ENCODE assay signal across 8 mouse cellular contexts in genomic region chr10:60001663-60002062, GRCm38 (mm10). TPM values are rescaled to one million over a fixed set of nuclear protein-coding genes. Genes with fewer than 3 reads are reported as not detected.
DNase-seq lines count a peak whose midpoint lies in the region; ATAC-seq and TF ChIP-seq lines count a peak whose summit lies in the region.
"Not testable (repeated sequence)": the region's sequence is repeated elsewhere in the genome, so short reads cannot be mapped to it uniquely, and the experiment has no call there.

No protein-coding gene starts in this region.

- H3K9ac ChIP-seq in embryonic facial prominence, embryonic 15.5 days = peak overlapping the region; percentile 65; the same call in 1 of the 2 replicates
- not testable (repeated sequence) for H3K9ac ChIP-seq in heart, adult 2 months (ENCODE audit: low read depth, low read length); midbrain, embryonic 12.5 days (replicated peaks); stomach, embryonic 14.5 days (replicated peaks; ENCODE audit: low read depth, low read length)
- peak overlapping the region; percentile 64 for H3K9ac ChIP-seq in hindbrain, embryonic 14.5 days
- H3K9ac ChIP-seq in kidney, embryonic 16.5 days (replicated peaks; ENCODE audit: low read length) = peak overlapping the region; percentile 31; the same call in 1 of the 2 replicates
- peak overlapping the region; percentile 84 for H3K9ac ChIP-seq in liver, embryonic 13.5 days

- not testable (repeated sequence) for TF ChIP-seq EP300 in heart, adult 2 months (IDR thresholded peaks at IDR 0.05; ENCODE audit: insufficient read depth, low read depth, low read length)

- not testable (repeated sequence) for TF ChIP-seq POLR2A in heart, adult 2 months (IDR thresholded peaks at IDR 0.05; ENCODE audit: insufficient read depth, low read depth, low read length)

- not testable (repeated sequence) for H3K27me3 ChIP-seq in E14TG2a.4 (ENCODE audit: insufficient read depth, low read length); embryonic facial prominence, embryonic 15.5 days; heart, adult 2 months (ENCODE audit: control insufficient read depth, insufficient read depth, low read length); hindbrain, embryonic 14.5 days (ENCODE audit: control insufficient read depth, insufficient read depth, low read length); kidney, embryonic 16.5 days (ENCODE audit: insufficient read depth, low read length); liver, embryonic 13.5 days; midbrain, embryonic 12.5 days; stomach, embryonic 14.5 days (ENCODE audit: control insufficient read depth, insufficient read depth, low read length)

- not testable (repeated sequence) for TF ChIP-seq CTCF in E14TG2a.4 (conservative IDR thresholded peaks at IDR 0.05; ENCODE audit: low read length); heart, adult 2 months (IDR thresholded peaks at IDR 0.05)

- peak overlapping the region; percentile 89 for H3K4me3 ChIP-seq in E14TG2a.4 (replicated peaks; ENCODE audit: low read length)
- H3K4me3 ChIP-seq in embryonic facial prominence, embryonic 15.5 days (replicated peaks) = peak overlapping the region; percentile 75
- H3K4me3 ChIP-seq in heart, adult 2 months = peak overlapping the region; percentile 79; the same call in 1 of the 2 replicates
- peak overlapping the region; percentile 53 for H3K4me3 ChIP-seq in hindbrain, embryonic 14.5 days (replicated peaks; ENCODE audit: low read length)
- peak overlapping the region; percentile 85; the same call in 1 of the 2 replicates for H3K4me3 ChIP-seq in kidney, embryonic 16.5 days (ENCODE audit: low read length)
- peak overlapping the region; percentile 79 for H3K4me3 ChIP-seq in liver, embryonic 13.5 days (replicated peaks)
- peak overlapping the region; percentile 57; the same call in 1 of the 2 replicates for H3K4me3 ChIP-seq in midbrain, embryonic 12.5 days
- H3K4me3 ChIP-seq in stomach, embryonic 14.5 days (ENCODE audit: low read depth, low read length) = peak overlapping the region; percentile 55

- H3K4me1 ChIP-seq in E14TG2a.4 (replicated peaks; ENCODE audit: low read depth, low read length) = peaks cover 37% of the 10 kb centered on the region
- H3K4me1 ChIP-seq in embryonic facial prominence, embryonic 15.5 days = peaks cover 13% of the 10 kb centered on the region
- not testable (repeated sequence) for H3K4me1 ChIP-seq in heart, adult 2 months (ENCODE audit: control insufficient read depth, insufficient read depth, low read length); stomach, embryonic 14.5 days (ENCODE audit: control insufficient read depth, insufficient read depth, low read length)
- peaks cover 15% of the 10 kb centered on the region for H3K4me1 ChIP-seq in hindbrain, embryonic 14.5 days (replicated peaks; ENCODE audit: control insufficient read depth, insufficient read depth, low read length)
- peaks cover 21% of the 10 kb centered on the region for H3K4me1 ChIP-seq in kidney, embryonic 16.5 days (ENCODE audit: insufficient read depth, low read length)
- peaks cover 44% of the 10 kb centered on the region for H3K4me1 ChIP-seq in liver, embryonic 13.5 days (replicated peaks)
- peaks cover 22% of the 10 kb centered on the region for H3K4me1 ChIP-seq in midbrain, embryonic 12.5 days

- 66% methylated on average over 8 of the region's 8 CpGs for WGBS in embryonic facial prominence, embryonic 15.5 days
- WGBS in heart, adult 2 months = 84% methylated on average over 8 of the region's 8 CpGs
- WGBS in hindbrain, embryonic 14.5 days = 78% methylated on average over 8 of the region's 8 CpGs
- WGBS in kidney, embryonic 16.5 days = 75% methylated on average over 8 of the region's 8 CpGs
- WGBS in liver, embryonic 13.5 days (ENCODE audit: insufficient replicate concordance) = 71% methylated on average over 8 of the region's 8 CpGs
- WGBS in midbrain, embryonic 12.5 days = 85% methylated on average over 8 of the region's 8 CpGs
- WGBS in stomach, embryonic 14.5 days = 77% methylated on average over 8 of the region's 8 CpGs

- DNase-seq in heart, adult 2 months; hindbrain, embryonic 14.5 days (ENCODE audit: low spot score); liver, embryonic 13.5 days: not testable (repeated sequence)

- not testable (repeated sequence) for ATAC-seq in embryonic facial prominence, embryonic 15.5 days (ENCODE audit: insufficient number of reproducible peaks, low FRiP score, low TSS enrichment, low read depth); hindbrain, embryonic 14.5 days (ENCODE audit: low FRiP score); kidney, embryonic 16.5 days (ENCODE audit: low FRiP score, low TSS enrichment); liver, embryonic 13.5 days (ENCODE audit: low read depth); midbrain, embryonic 12.5 days (ENCODE audit: low FRiP score, low read depth); stomach, embryonic 14.5 days (ENCODE audit: insufficient number of reproducible peaks, insufficient read depth, low FRiP score, low read depth)

- not testable (repeated sequence) for H3K9me3 ChIP-seq in E14TG2a.4 (ENCODE audit: low read length); embryonic facial prominence, embryonic 15.5 days (replicated peaks); hindbrain, embryonic 14.5 days (ENCODE audit: control insufficient read depth, low read length); kidney, embryonic 16.5 days (ENCODE audit: low read length); liver, embryonic 13.5 days (replicated peaks); midbrain, embryonic 12.5 days; stomach, embryonic 14.5 days (ENCODE audit: control insufficient read depth, low read depth, low read length)

- intact Hi-C loops in heart, adult 2 months (cut with DNase I) = loop anchor here (2.0 kb wide), 2 partner anchors 51 to 109 kb away; partner anchors contain the start of gene Ddit4

- peak overlapping the region; percentile 61 for H3K4me2 ChIP-seq in embryonic facial prominence, embryonic 15.5 days (replicated peaks)
- H3K4me2 ChIP-seq in hindbrain, embryonic 14.5 days (replicated peaks) = peak overlapping the region; percentile 90
- peak overlapping the region; percentile 90 for H3K4me2 ChIP-seq in kidney, embryonic 16.5 days (replicated peaks; ENCODE audit: low read depth, low read length)
- H3K4me2 ChIP-seq in liver, embryonic 13.5 days = peak overlapping the region; percentile 87
- peak overlapping the region; percentile 82 for H3K4me2 ChIP-seq in midbrain, embryonic 12.5 days (replicated peaks)
- peak overlapping the region; percentile 59; the same call in 1 of the 2 replicates for H3K4me2 ChIP-seq in stomach, embryonic 14.5 days (replicated peaks; ENCODE audit: low read depth, low read length)

- H3K79me2 ChIP-seq in heart, adult 2 months (replicated peaks; ENCODE audit: control insufficient read depth, insufficient read depth, low read length) = not testable (repeated sequence)

- H3K36me3 ChIP-seq in E14TG2a.4 (ENCODE audit: insufficient read depth, low read length) = peaks cover 27% of the 10 kb centered on the region
- not testable (repeated sequence) for H3K36me3 ChIP-seq in embryonic facial prominence, embryonic 15.5 days; hindbrain, embryonic 14.5 days (replicated peaks; ENCODE audit: control insufficient read depth, insufficient read depth); kidney, embryonic 16.5 days (ENCODE audit: insufficient read depth, low read length); stomach, embryonic 14.5 days (ENCODE audit: control insufficient read depth, insufficient read depth, low read length)
- H3K36me3 ChIP-seq in heart, adult 2 months (ENCODE audit: control insufficient read depth, insufficient read depth, low read length) = peaks cover 10% of the 10 kb centered on the region
- peaks cover 11% of the 10 kb centered on the region for H3K36me3 ChIP-seq in liver, embryonic 13.5 days
- H3K36me3 ChIP-seq in midbrain, embryonic 12.5 days = peaks cover 12% of the 10 kb centered on the region; the same call in 1 of the 2 replicates

- not testable (repeated sequence) for H3K27ac ChIP-seq in embryonic facial prominence, embryonic 15.5 days (replicated peaks); heart, adult 2 months; hindbrain, embryonic 14.5 days; kidney, embryonic 16.5 days (ENCODE audit: low read length); midbrain, embryonic 12.5 days (replicated peaks); stomach, embryonic 14.5 days (ENCODE audit: low read length)
- peak overlapping the region; percentile 100 for H3K27ac ChIP-seq in liver, embryonic 13.5 days

RNA-seq across cellular contexts. Expression of gene Ascc1, which starts 0.9 kb away (rescaled TPM):
- 44.1 and 47.8 TPM in 2 replicates for polyA plus RNA-seq in embryonic facial prominence, embryonic 15.5 days (2015; fragmentation: Nextera tagmentation; extraction: Ambion mirVana)
- total RNA-seq in heart, adult 2 months (2021) = 10 to 100 TPM; 20.5 to 24.1 TPM
- 22.5 and 36.6 TPM in 2 replicates for polyA plus RNA-seq in heart, adult 2 months (2012; rRNA removed)
- 45.6 and 45.9 TPM in 2 replicates for polyA plus RNA-seq in hindbrain, embryonic 14.5 days (2014; fragmentation: Nextera tagmentation; extraction: Ambion mirVana)
- polyA plus RNA-seq in kidney, embryonic 16.5 days (2015; fragmentation: Nextera tagmentation; extraction: Ambion mirVana) = 56.3 and 58.0 TPM in 2 replicates
- polyA plus RNA-seq in liver, embryonic 13.5 days (2015; fragmentation: Nextera tagmentation; extraction: Ambion mirVana) = 21.6 and 23.0 TPM in 2 replicates
- 37.4 and 39.6 TPM in 2 replicates for polyA plus RNA-seq in midbrain, embryonic 12.5 days (2016; fragmentation: Nextera tagmentation; extraction: Ambion mirVana)
- 44.0 and 46.6 TPM in 2 replicates for polyA plus RNA-seq in stomach, embryonic 14.5 days (2014; fragmentation: Nextera tagmentation; extraction: Ambion mirVana)

RNA-seq across cellular contexts. Expression of gene Anapc16, which starts 1.3 kb away (rescaled TPM):
- 107 and 113 TPM in 2 replicates for polyA plus RNA-seq in embryonic facial prominence, embryonic 15.5 days (2015; fragmentation: Nextera tagmentation; extraction: Ambion mirVana)
- total RNA-seq in heart, adult 2 months (2021) = 10 to 100 TPM; 58.6 to 70.1 TPM
- 90.3 and 103 TPM in 2 replicates for polyA plus RNA-seq in heart, adult 2 months (2012; rRNA removed)
- 94.2 and 110 TPM in 2 replicates for polyA plus RNA-seq in hindbrain, embryonic 14.5 days (2014; fragmentation: Nextera tagmentation; extraction: Ambion mirVana)
- 93.6 and 95.2 TPM in 2 replicates for polyA plus RNA-seq in kidney, embryonic 16.5 days (2015; fragmentation: Nextera tagmentation; extraction: Ambion mirVana)
- polyA plus RNA-seq in liver, embryonic 13.5 days (2015; fragmentation: Nextera tagmentation; extraction: Ambion mirVana) = 46.4 and 52.7 TPM in 2 replicates
- 110 and 115 TPM in 2 replicates for polyA plus RNA-seq in midbrain, embryonic 12.5 days (2016; fragmentation: Nextera tagmentation; extraction: Ambion mirVana)
- polyA plus RNA-seq in stomach, embryonic 14.5 days (2014; fragmentation: Nextera tagmentation; extraction: Ambion mirVana) = 116 and 118 TPM in 2 replicates

RNA-seq across cellular contexts. Expression of gene Ddit4, which starts 50.0 kb away (rescaled TPM):
- 83.3 and 89.1 TPM in 2 replicates for polyA plus RNA-seq in embryonic facial prominence, embryonic 15.5 days (2015; fragmentation: Nextera tagmentation; extraction: Ambion mirVana)
- 100 to 1,000 TPM in 1 of 2 experiments, 10 to 100 TPM in 1; 70.7 to 219 TPM for total RNA-seq in heart, adult 2 months (2021)
- 48.0 and 55.5 TPM in 2 replicates for polyA plus RNA-seq in heart, adult 2 months (2012; rRNA removed)
- 8.8 and 10.5 TPM in 2 replicates for polyA plus RNA-seq in hindbrain, embryonic 14.5 days (2014; fragmentation: Nextera tagmentation; extraction: Ambion mirVana)
- polyA plus RNA-seq in kidney, embryonic 16.5 days (2015; fragmentation: Nextera tagmentation; extraction: Ambion mirVana) = 30.6 and 31.9 TPM in 2 replicates
- polyA plus RNA-seq in liver, embryonic 13.5 days (2015; fragmentation: Nextera tagmentation; extraction: Ambion mirVana) = 2.7 and 2.8 TPM in 2 replicates
- polyA plus RNA-seq in midbrain, embryonic 12.5 days (2016; fragmentation: Nextera tagmentation; extraction: Ambion mirVana) = 47.6 and 51.6 TPM in 2 replicates
- polyA plus RNA-seq in stomach, embryonic 14.5 days (2014; fragmentation: Nextera tagmentation; extraction: Ambion mirVana) = 2.5 and 3.0 TPM in 2 replicates
